Mouse (Mus musculus): ENCODE data around the gene Odf3b. TPM values are rescaled to one million over a fixed set of nuclear protein-coding genes. Genes with fewer than 3 reads are reported as not detected.

Gene Odf3b
- polyA plus RNA-seq, 1 experiment: not detected

DNA sequence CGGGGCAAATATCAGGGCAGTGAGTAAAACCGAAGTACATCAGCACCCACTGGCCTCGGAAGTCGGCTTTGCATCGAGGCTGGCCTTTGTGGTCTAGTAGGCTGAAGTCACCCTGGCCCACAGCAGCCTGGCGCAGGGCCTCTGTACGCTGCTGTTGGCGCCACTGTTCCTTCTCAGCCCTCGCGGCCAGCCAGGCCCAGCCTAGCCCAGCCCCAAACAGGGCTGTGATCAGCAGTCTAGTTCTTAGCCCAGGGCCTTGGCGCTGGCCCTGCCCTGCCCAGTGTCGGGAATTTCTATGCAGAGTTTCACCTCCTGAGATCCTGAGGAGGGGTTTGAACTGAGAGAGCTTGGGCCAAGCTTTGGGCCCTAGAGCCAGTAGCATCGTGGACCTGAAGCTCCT is 7.0 kb downstream of the Odf3b start:
- Histone ChIP-seq H3K4me3 (ENCODE audit: insufficient read depth, poor library complexity, severe bottlenecking) (no peak overlapping the region), H3K79me3 (ENCODE audit: low read depth) (peaks cover 13% of the 10 kb centered on the region), H3ac (ENCODE audit: control insufficient read depth, insufficient read length, low read depth) (no peak overlapping the region), H3K27me3 (ENCODE audit: control insufficient read depth, insufficient read depth, insufficient read length) (peaks cover 6% of the 10 kb centered on the region), H3K36me3 (ENCODE audit: control insufficient read depth, insufficient read depth) (peaks cover 58% of the 10 kb centered on the region), H3K79me2 (ENCODE audit: control insufficient read depth, insufficient read depth) (peaks cover 30% of the 10 kb centered on the region)
- TF ChIP-seq CTCF (IDR thresholded peaks at IDR 0.05; ENCODE audit: control insufficient read depth, insufficient read depth, insufficient read length): no peak
- TF ChIP-seq FOSL1 (IDR thresholded peaks at IDR 0.05; ENCODE audit: insufficient read depth, low read length, poor library complexity, severe bottlenecking): no peak
- TF ChIP-seq MYOG (IDR thresholded peaks at IDR 0.05; ENCODE audit: control insufficient read depth, extremely low read depth, insufficient read length): no peak
- no peak for TF ChIP-seq USF1 (IDR thresholded peaks at IDR 0.05; ENCODE audit: low read depth)
- TF ChIP-seq MYOD1 (IDR thresholded peaks at IDR 0.05; ENCODE audit: control insufficient read depth, insufficient read length, low read depth): no peak
- no peak for TF ChIP-seq MAX (IDR thresholded peaks at IDR 0.05)
- no peak for TF ChIP-seq CEBPB (IDR thresholded peaks at IDR 0.05; ENCODE audit: low read depth)

DNA sequence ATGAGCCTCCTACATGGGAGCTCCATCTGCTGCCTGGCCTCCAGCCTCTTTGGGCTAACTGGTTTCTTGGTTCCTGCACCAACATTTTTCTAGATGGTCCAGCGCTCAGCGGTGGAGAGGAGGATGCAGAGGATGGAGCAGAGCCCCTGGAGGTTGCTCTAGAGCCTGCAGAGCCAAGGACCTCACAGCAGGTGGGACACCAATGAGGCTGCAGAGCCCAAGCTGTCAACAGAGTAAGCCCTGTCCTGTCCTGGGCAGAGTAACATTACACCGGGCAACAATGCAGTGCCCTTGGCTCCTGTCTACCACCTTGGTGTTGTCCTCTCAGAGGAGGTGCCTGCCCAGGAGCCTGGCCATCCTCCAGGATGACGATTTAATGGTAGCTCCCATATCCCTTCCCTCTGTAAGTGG is 13.9 kb downstream of the Odf3b start:
- no peak overlapping the region for H3K4me3 ChIP-seq (ENCODE audit: insufficient read depth, poor library complexity, severe bottlenecking)
- no peak for TF ChIP-seq MAX (IDR thresholded peaks at IDR 0.05)
- no peak for TF ChIP-seq MYOD1 (IDR thresholded peaks at IDR 0.05; ENCODE audit: control insufficient read depth, insufficient read length, low read depth)
- no peak for TF ChIP-seq FOSL1 (IDR thresholded peaks at IDR 0.05; ENCODE audit: insufficient read depth, low read length, poor library complexity, severe bottlenecking)
- no peak for TF ChIP-seq USF1 (IDR thresholded peaks at IDR 0.05; ENCODE audit: low read depth)
- no peak for TF ChIP-seq MYOG (IDR thresholded peaks at IDR 0.05; ENCODE audit: control insufficient read depth, extremely low read depth, insufficient read length)
- TF ChIP-seq CEBPB (IDR thresholded peaks at IDR 0.05; ENCODE audit: low read depth): no peak
- TF ChIP-seq CTCF (IDR thresholded peaks at IDR 0.05; ENCODE audit: control insufficient read depth, insufficient read depth, insufficient read length): no peak
- no peak overlapping the region for H3ac ChIP-seq (ENCODE audit: control insufficient read depth, insufficient read length, low read depth)
- H3K27me3 ChIP-seq (ENCODE audit: control insufficient read depth, insufficient read depth, insufficient read length): no peaks in the 10 kb centered on the region
- H3K36me3 ChIP-seq (ENCODE audit: control insufficient read depth, insufficient read depth): peaks cover 99% of the 10 kb centered on the region
- peaks cover 33% of the 10 kb centered on the region for H3K79me2 ChIP-seq (ENCODE audit: control insufficient read depth, insufficient read depth)
- H3K79me3 ChIP-seq (ENCODE audit: low read depth): peaks cover 17% of the 10 kb centered on the region

DNA sequence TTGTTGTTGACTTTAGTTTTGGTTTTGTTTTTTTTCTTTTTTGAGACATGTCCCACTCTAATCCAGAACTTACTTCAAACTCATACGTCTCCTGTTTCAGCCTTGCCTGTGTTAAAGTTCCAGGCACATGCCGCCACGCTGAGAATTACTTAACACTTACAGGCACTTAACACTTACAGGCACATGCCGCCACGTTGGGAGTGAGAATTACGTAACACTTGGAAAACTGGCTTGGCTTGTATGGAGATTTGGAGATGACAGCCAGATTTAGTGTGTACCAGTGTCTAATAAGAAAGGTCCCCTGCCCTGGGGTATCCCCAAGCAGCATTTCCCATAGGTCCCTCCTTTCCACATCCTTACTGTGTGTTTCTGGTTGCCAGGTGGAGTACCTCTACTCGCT is 16.0 kb downstream of the Odf3b start:
- Histone ChIP-seq H3K27me3 (ENCODE audit: control insufficient read depth, insufficient read depth, insufficient read length) (no peaks in the 10 kb centered on the region), H3K79me3 (ENCODE audit: low read depth) (peaks cover 37% of the 10 kb centered on the region), H3K36me3 (ENCODE audit: control insufficient read depth, insufficient read depth) (peaks cover 95% of the 10 kb centered on the region), H3K4me3 (ENCODE audit: insufficient read depth, poor library complexity, severe bottlenecking) (no peak overlapping the region), H3K79me2 (ENCODE audit: control insufficient read depth, insufficient read depth) (peaks cover 54% of the 10 kb centered on the region), H3ac (ENCODE audit: control insufficient read depth, insufficient read length, low read depth) (no peak overlapping the region)
- TF ChIP-seq CEBPB (IDR thresholded peaks at IDR 0.05; ENCODE audit: low read depth) (no peak), MYOG (IDR thresholded peaks at IDR 0.05; ENCODE audit: control insufficient read depth, extremely low read depth, insufficient read length) (no peak), CTCF (IDR thresholded peaks at IDR 0.05; ENCODE audit: control insufficient read depth, insufficient read depth, insufficient read length) (no peak), FOSL1 (IDR thresholded peaks at IDR 0.05; ENCODE audit: insufficient read depth, low read length, poor library complexity, severe bottlenecking) (no peak), USF1 (IDR thresholded peaks at IDR 0.05; ENCODE audit: low read depth) (no peak), MAX (IDR thresholded peaks at IDR 0.05) (no peak)

DNA sequence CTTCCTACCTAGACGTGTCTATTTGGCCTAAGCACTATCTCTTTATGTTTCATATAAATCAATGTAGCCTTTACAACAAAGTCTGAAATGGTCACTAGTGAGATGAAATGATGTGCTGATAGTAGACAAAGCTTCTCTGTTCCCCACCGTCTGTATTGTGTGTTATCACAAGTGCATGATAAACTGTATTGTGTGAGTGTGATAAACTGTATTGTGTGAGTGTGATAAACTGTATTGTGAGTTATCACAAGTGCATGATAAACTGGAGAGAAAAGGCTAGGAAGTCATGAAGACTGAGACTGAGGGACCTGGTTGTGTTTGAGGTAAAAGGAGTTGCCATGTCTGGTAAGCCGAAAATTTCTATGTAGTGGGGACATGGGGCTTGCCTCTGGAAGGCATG is 20.3 kb downstream of the Odf3b start:
- H3K36me3 ChIP-seq (ENCODE audit: control insufficient read depth, insufficient read depth): peaks cover 60% of the 10 kb centered on the region
- H3K79me3 ChIP-seq (ENCODE audit: low read depth): peaks cover 67% of the 10 kb centered on the region
- H3K4me3 ChIP-seq (ENCODE audit: insufficient read depth, poor library complexity, severe bottlenecking): no peak overlapping the region
- no peak overlapping the region for H3ac ChIP-seq (ENCODE audit: control insufficient read depth, insufficient read length, low read depth)
- H3K79me2 ChIP-seq (ENCODE audit: control insufficient read depth, insufficient read depth): peaks cover 96% of the 10 kb centered on the region
- no peak for TF ChIP-seq CEBPB (IDR thresholded peaks at IDR 0.05; ENCODE audit: low read depth)
- no peak for TF ChIP-seq CTCF (IDR thresholded peaks at IDR 0.05; ENCODE audit: control insufficient read depth, insufficient read depth, insufficient read length)
- no peak for TF ChIP-seq FOSL1 (IDR thresholded peaks at IDR 0.05; ENCODE audit: insufficient read depth, low read length, poor library complexity, severe bottlenecking)
- no peak for TF ChIP-seq USF1 (IDR thresholded peaks at IDR 0.05; ENCODE audit: low read depth)
- TF ChIP-seq MYOG (IDR thresholded peaks at IDR 0.05; ENCODE audit: control insufficient read depth, extremely low read depth, insufficient read length): no peak
- no peak for TF ChIP-seq MAX (IDR thresholded peaks at IDR 0.05)
- no peak for TF ChIP-seq MYOD1 (IDR thresholded peaks at IDR 0.05; ENCODE audit: control insufficient read depth, insufficient read length, low read depth)
- no peaks in the 10 kb centered on the region for H3K27me3 ChIP-seq (ENCODE audit: control insufficient read depth, insufficient read depth, insufficient read length)

GRCm38 (mm10) chr15:89356372-89356771 is 22.7 kb downstream of the Odf3b start:
- TF ChIP-seq FOSL1 (IDR thresholded peaks at IDR 0.05; ENCODE audit: insufficient read depth, low read length, poor library complexity, severe bottlenecking) (no peak), USF1 (IDR thresholded peaks at IDR 0.05; ENCODE audit: low read depth) (no peak), CEBPB (IDR thresholded peaks at IDR 0.05; ENCODE audit: low read depth) (no peak), CTCF (IDR thresholded peaks at IDR 0.05; ENCODE audit: control insufficient read depth, insufficient read depth, insufficient read length) (no peak), MAX (IDR thresholded peaks at IDR 0.05) (peak; percentile 61), MYOG (IDR thresholded peaks at IDR 0.05; ENCODE audit: control insufficient read depth, extremely low read depth, insufficient read length) (no peak), MYOD1 (IDR thresholded peaks at IDR 0.05; ENCODE audit: control insufficient read depth, insufficient read length, low read depth) (no peak)
- peaks cover 89% of the 10 kb centered on the region for H3K79me2 ChIP-seq (ENCODE audit: control insufficient read depth, insufficient read depth)
- peak overlapping the region; percentile 94 for H3K4me3 ChIP-seq (ENCODE audit: insufficient read depth, poor library complexity, severe bottlenecking)
- H3K36me3 ChIP-seq (ENCODE audit: control insufficient read depth, insufficient read depth): peaks cover 61% of the 10 kb centered on the region
- peak overlapping the region; percentile 81 for H3ac ChIP-seq (ENCODE audit: control insufficient read depth, insufficient read length, low read depth)
- H3K79me3 ChIP-seq (ENCODE audit: low read depth): peaks cover 65% of the 10 kb centered on the region
- H3K27me3 ChIP-seq (ENCODE audit: control insufficient read depth, insufficient read depth, insufficient read length): no peaks in the 10 kb centered on the region

Measured in C2C12 (cell line).